Mouse (Mus musculus): ENCODE data around the gene Emilin1. TPM values are rescaled to one million over a fixed set of nuclear protein-coding genes. Genes with fewer than 3 reads are reported as not detected.

Emilin1 gene
- polyA plus RNA-seq, 1 experiment from 2014 or later = 200 TPM

- WGBS = 81% methylated on average over 5 of the region's 5 CpGs
Observed at GRCm38 (mm10) chr5:30952551-30952950, 39.3 kb downstream of the Emilin1 start.

GRCm38 (mm10) chr5:30954065-30954464 is 40.9 kb downstream of the Emilin1 start:
- 93% methylated on average over 6 of the region's 6 CpGs for WGBS
- H3K36me3 ChIP-seq (ENCODE audit: control insufficient read depth, insufficient read depth, low read length) = peaks cover 53% of the 10 kb centered on the region
- no peak overlapping the region for H3K27ac ChIP-seq (replicated peaks; ENCODE audit: low read depth, low read length)
- no peak overlapping the region for H3K9ac ChIP-seq (ENCODE audit: low read depth, low read length)
- no peak overlapping the region for H3K4me3 ChIP-seq (ENCODE audit: low read depth, low read length)
- DNase-seq (ENCODE audit: low spot score) = no peak
- H3K4me2 ChIP-seq (ENCODE audit: low read depth, low read length) = no peak overlapping the region
- no peak for ATAC-seq (ENCODE audit: low read depth)
- no peaks in the 10 kb centered on the region for H3K9me3 ChIP-seq (ENCODE audit: control insufficient read depth, low read length)
- peaks cover 21% of the 10 kb centered on the region for H3K4me1 ChIP-seq (ENCODE audit: control insufficient read depth, insufficient read depth, low read length)
- H3K27me3 ChIP-seq (replicated peaks; ENCODE audit: control insufficient read depth, insufficient read depth, low read length) = no peaks in the 10 kb centered on the region

More at GRCm38 (mm10) chr5:30952551-30952950, 39.3 kb downstream of the Emilin1 start:
- ATAC-seq (ENCODE audit: low read depth) = no peak
- Histone ChIP-seq H3K4me1 (ENCODE audit: control insufficient read depth, insufficient read depth, low read length) (peaks cover 12% of the 10 kb centered on the region), H3K27me3 (replicated peaks; ENCODE audit: control insufficient read depth, insufficient read depth, low read length) (no peaks in the 10 kb centered on the region), H3K9ac (ENCODE audit: low read depth, low read length) (no peak overlapping the region), H3K9me3 (ENCODE audit: control insufficient read depth, low read length) (no peaks in the 10 kb centered on the region), H3K4me3 (ENCODE audit: low read depth, low read length) (no peak overlapping the region), H3K36me3 (ENCODE audit: control insufficient read depth, insufficient read depth, low read length) (peaks cover 46% of the 10 kb centered on the region), H3K27ac (replicated peaks; ENCODE audit: low read depth, low read length) (no peak overlapping the region), H3K4me2 (ENCODE audit: low read depth, low read length) (no peak overlapping the region)
- DNase-seq (ENCODE audit: low spot score) = no peak

GRCm38 (mm10) chr5:30954556-30954955 is 41.4 kb downstream of the Emilin1 start:
- DNase-seq (ENCODE audit: low spot score) (no peak), ATAC-seq (ENCODE audit: low read depth) (no peak)
- Histone ChIP-seq H3K9me3 (ENCODE audit: control insufficient read depth, low read length) (no peaks in the 10 kb centered on the region), H3K9ac (ENCODE audit: low read depth, low read length) (no peak overlapping the region), H3K27me3 (replicated peaks; ENCODE audit: control insufficient read depth, insufficient read depth, low read length) (no peaks in the 10 kb centered on the region), H3K4me3 (ENCODE audit: low read depth, low read length) (no peak overlapping the region), H3K36me3 (ENCODE audit: control insufficient read depth, insufficient read depth, low read length) (peaks cover 53% of the 10 kb centered on the region), H3K4me1 (ENCODE audit: control insufficient read depth, insufficient read depth, low read length) (peaks cover 21% of the 10 kb centered on the region), H3K27ac (replicated peaks; ENCODE audit: low read depth, low read length) (no peak overlapping the region), H3K4me2 (ENCODE audit: low read depth, low read length) (no peak overlapping the region)
- whole genome bisulfite sequencing = 97% methylated on average over 9 of the region's 9 CpGs

GRCm38 (mm10) chr5:30955751-30956150 is 42.5 kb downstream of the Emilin1 start:
- Histone ChIP-seq H3K9me3 (ENCODE audit: control insufficient read depth, low read length) (no peaks in the 10 kb centered on the region), H3K4me2 (ENCODE audit: low read depth, low read length) (no peak overlapping the region), H3K9ac (ENCODE audit: low read depth, low read length) (no peak overlapping the region), H3K27me3 (replicated peaks; ENCODE audit: control insufficient read depth, insufficient read depth, low read length) (no peaks in the 10 kb centered on the region), H3K4me1 (ENCODE audit: control insufficient read depth, insufficient read depth, low read length) (peaks cover 14% of the 10 kb centered on the region), H3K27ac (replicated peaks; ENCODE audit: low read depth, low read length) (no peak overlapping the region), H3K4me3 (ENCODE audit: low read depth, low read length) (no peak overlapping the region), H3K36me3 (ENCODE audit: control insufficient read depth, insufficient read depth, low read length) (peaks cover 53% of the 10 kb centered on the region)
- DNase-seq (ENCODE audit: low spot score) (no peak), ATAC-seq (ENCODE audit: low read depth) (no peak)
- WGBS = 88% methylated on average over 6 of the region's 6 CpGs

- Histone ChIP-seq H3K9ac (ENCODE audit: low read depth, low read length) (no peak overlapping the region), H3K27ac (replicated peaks; ENCODE audit: low read depth, low read length) (no peak overlapping the region), H3K4me1 (ENCODE audit: control insufficient read depth, insufficient read depth, low read length) (peaks cover 14% of the 10 kb centered on the region), H3K36me3 (ENCODE audit: control insufficient read depth, insufficient read depth, low read length) (peaks cover 44% of the 10 kb centered on the region), H3K27me3 (replicated peaks; ENCODE audit: control insufficient read depth, insufficient read depth, low read length) (no peaks in the 10 kb centered on the region), H3K9me3 (ENCODE audit: control insufficient read depth, low read length) (no peaks in the 10 kb centered on the region), H3K4me3 (ENCODE audit: low read depth, low read length) (no peak overlapping the region), H3K4me2 (ENCODE audit: low read depth, low read length) (0 out of 2 replicates have a peak overlapping the region, but pooled peaks have one; percentile 79)
- ATAC-seq (ENCODE audit: low read depth) (no peak), DNase-seq (ENCODE audit: low spot score) (no peak)
- WGBS = 96% methylated on average over 6 of the region's 6 CpGs
Observed at GRCm38 (mm10) chr5:30957891-30958290, 44.7 kb downstream of the Emilin1 start.

- 24% methylated on average over 19 of the region's 19 CpGs for WGBS
Observed at GRCm38 (mm10) chr5:30959198-30959854, 46.1 kb downstream of the Emilin1 start.

GRCm38 (mm10) chr5:30959966-30960501 is 46.8 kb downstream of the Emilin1 start, which contains the start of gene Preb:
Gene Preb, minus strand, starts transcription at chr5:30960361.
- peak; percentile 95 for ATAC-seq (ENCODE audit: low read depth)
- WGBS = under 1% methylated on average over 54 of the region's 56 CpGs

More at GRCm38 (mm10) chr5:30959198-30959854, 46.1 kb downstream of the Emilin1 start:
- H3K9me3 ChIP-seq (ENCODE audit: control insufficient read depth, low read length) = no peaks in the 10 kb centered on the region
- H3K4me3 ChIP-seq (ENCODE audit: low read depth, low read length) = peak overlapping the region; percentile 85
- DNase-seq (ENCODE audit: low spot score) (no peak), ATAC-seq (ENCODE audit: low read depth) (peak; percentile 11)
- peaks cover 14% of the 10 kb centered on the region for H3K4me1 ChIP-seq (ENCODE audit: control insufficient read depth, insufficient read depth, low read length)
- no peaks in the 10 kb centered on the region for H3K27me3 ChIP-seq (replicated peaks; ENCODE audit: control insufficient read depth, insufficient read depth, low read length)
- H3K27ac ChIP-seq (replicated peaks; ENCODE audit: low read depth, low read length) = peak overlapping the region; percentile 84
- peaks cover 30% of the 10 kb centered on the region for H3K36me3 ChIP-seq (ENCODE audit: control insufficient read depth, insufficient read depth, low read length)
- H3K4me2 ChIP-seq (ENCODE audit: low read depth, low read length) = peak overlapping the region; percentile 79
- peak overlapping the region; percentile 87 for H3K9ac ChIP-seq (ENCODE audit: low read depth, low read length)

GRCm38 (mm10) chr5:30960814-30961213 is 47.6 kb downstream of the Emilin1 start:
- DNase-seq (ENCODE audit: low spot score) = no peak
- 88% methylated on average over 2 of the region's 2 CpGs for WGBS
- no peak overlapping the region for H3K9ac ChIP-seq (ENCODE audit: low read depth, low read length)
- H3K9me3 ChIP-seq (ENCODE audit: control insufficient read depth, low read length) = no peaks in the 10 kb centered on the region
- peak overlapping the region; percentile 85 for H3K4me3 ChIP-seq (ENCODE audit: low read depth, low read length)
- H3K36me3 ChIP-seq (ENCODE audit: control insufficient read depth, insufficient read depth, low read length) = peaks cover 15% of the 10 kb centered on the region
- peak overlapping the region; percentile 79 for H3K4me2 ChIP-seq (ENCODE audit: low read depth, low read length)
- no peak for ATAC-seq (ENCODE audit: low read depth)
- H3K27me3 ChIP-seq (replicated peaks; ENCODE audit: control insufficient read depth, insufficient read depth, low read length) = no peaks in the 10 kb centered on the region
- peak overlapping the region; percentile 84; the same call in 1 of the 2 replicates for H3K27ac ChIP-seq (replicated peaks; ENCODE audit: low read depth, low read length)
- peaks cover 14% of the 10 kb centered on the region for H3K4me1 ChIP-seq (ENCODE audit: control insufficient read depth, insufficient read depth, low read length)

More at GRCm38 (mm10) chr5:30959966-30960501, 46.8 kb downstream of the Emilin1 start, which contains the start of gene Preb:
- Histone ChIP-seq H3K4me2 (ENCODE audit: low read depth, low read length) (peak within 1 kb of the TSS; percentile 79), H3K36me3 (ENCODE audit: control insufficient read depth, insufficient read depth, low read length) (peaks cover 22% of the 10 kb centered on the region), H3K4me3 (ENCODE audit: low read depth, low read length) (peak within 1 kb of the TSS; percentile 85), H3K27ac (replicated peaks; ENCODE audit: low read depth, low read length) (peak within 1 kb of the TSS; percentile 84), H3K4me1 (ENCODE audit: control insufficient read depth, insufficient read depth, low read length) (peaks cover 14% of the 10 kb centered on the region), H3K9ac (ENCODE audit: low read depth, low read length) (peak within 1 kb of the TSS; percentile 87), H3K27me3 (replicated peaks; ENCODE audit: control insufficient read depth, insufficient read depth, low read length) (no peaks in the 10 kb centered on the region), H3K9me3 (ENCODE audit: control insufficient read depth, low read length) (no peaks in the 10 kb centered on the region)
- peak; percentile 99 for DNase-seq (ENCODE audit: low spot score)

Data from embryonic facial prominence, embryonic 14.5 days (tissue).